Mouse (Mus musculus): ENCODE results near the gene Pax5. TPM values are rescaled to one million over a fixed set of nuclear protein-coding genes. Genes with fewer than 3 reads are reported as not detected.

The Pax5 gene
- total RNA-seq, 2 experiments from 2014 or later: not detected

GRCm38 (mm10) chr4:44706865-44707264 lies 3.4 kb downstream of the Pax5 start:
- intact Hi-C loops (cut with DNase I): no loop called here
- DNase-seq: no peak

DNA sequence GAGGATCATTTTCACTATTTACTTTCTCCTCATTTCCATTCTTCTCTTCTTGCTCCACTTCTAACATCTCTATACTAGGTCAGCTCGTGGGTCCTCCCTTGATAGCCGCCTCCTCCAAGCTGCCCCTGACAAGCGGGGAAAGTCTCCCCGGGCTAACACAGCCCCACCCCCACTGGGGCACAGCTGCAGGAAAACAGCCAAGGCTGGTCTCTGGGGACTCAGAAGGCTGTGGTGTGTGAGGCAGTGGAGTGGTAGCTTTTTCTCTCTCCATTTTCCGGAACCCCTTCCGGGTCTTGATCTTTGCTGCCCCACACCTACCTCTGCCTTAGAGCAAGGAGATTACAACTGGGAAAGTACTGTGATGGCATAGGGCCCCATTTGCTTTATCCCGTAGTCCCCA lies 4.3 kb downstream of the Pax5 start:
- intact Hi-C loops (cut with DNase I): loop anchor here (2.0 kb wide), 1 partner anchor 129 kb away; no protein-coding TSS in a partner anchor
- DNase-seq: no peak

- no peak for DNase-seq
- intact Hi-C loops (cut with DNase I): loop anchor here (2.0 kb wide), 1 partner anchor 128 kb away; no protein-coding TSS in a partner anchor
Measured at GRCm38 (mm10) chr4:44705151-44705550, 5.1 kb downstream of the Pax5 start.

- intact Hi-C loops (cut with DNase I): loop anchor here (2.0 kb wide), 1 partner anchor 128 kb away; no protein-coding TSS in a partner anchor
- DNase-seq: peak; percentile 58 to 60
Measured at GRCm38 (mm10) chr4:44704369-44704745, 5.9 kb downstream of the Pax5 start.

DNA sequence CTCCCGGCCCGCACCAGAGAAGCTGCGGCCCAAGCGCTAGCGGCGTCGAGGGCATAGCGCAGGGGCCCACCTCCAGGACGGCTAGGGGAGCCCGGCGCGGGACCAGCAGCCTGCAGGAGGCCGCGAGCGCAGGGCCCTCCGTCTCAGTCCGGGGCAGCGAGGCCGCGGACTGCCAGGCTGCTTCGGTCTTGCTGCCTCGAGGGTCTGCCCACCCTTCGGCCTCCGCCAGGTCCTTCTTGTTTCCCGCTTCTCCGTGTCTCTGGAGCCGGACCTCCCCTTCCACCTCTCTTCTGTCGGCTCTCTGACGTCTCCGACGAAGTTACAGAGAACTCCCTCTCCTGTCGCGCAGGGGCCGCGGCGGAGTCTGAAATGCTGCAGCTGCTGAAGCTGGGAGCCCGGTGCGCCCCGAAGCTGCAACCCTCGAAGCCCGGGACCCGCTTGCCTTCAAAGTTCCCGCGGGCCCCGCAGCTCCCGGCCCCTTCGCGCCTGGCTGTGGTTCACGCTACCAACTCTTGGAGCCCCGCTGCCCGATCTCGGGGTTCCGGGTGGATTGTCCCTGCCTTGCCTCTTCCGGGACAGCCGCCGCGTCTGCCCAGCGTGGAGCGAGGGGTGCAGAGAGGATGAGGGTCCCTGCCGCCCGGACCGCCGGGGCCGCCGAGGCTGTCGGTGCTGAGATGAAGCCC lies 6.5 kb downstream of the Pax5 start:
- intact Hi-C loops (cut with DNase I): loop anchor here (2.0 kb wide), 1 partner anchor 127 kb away; no protein-coding TSS in a partner anchor
- DNase-seq: no peak

GRCm38 (mm10) chr4:44702891-44703685 lies 7.2 kb downstream of the Pax5 start:
- intact Hi-C loops (cut with DNase I): no loop called here
- no peak for DNase-seq

DNA sequence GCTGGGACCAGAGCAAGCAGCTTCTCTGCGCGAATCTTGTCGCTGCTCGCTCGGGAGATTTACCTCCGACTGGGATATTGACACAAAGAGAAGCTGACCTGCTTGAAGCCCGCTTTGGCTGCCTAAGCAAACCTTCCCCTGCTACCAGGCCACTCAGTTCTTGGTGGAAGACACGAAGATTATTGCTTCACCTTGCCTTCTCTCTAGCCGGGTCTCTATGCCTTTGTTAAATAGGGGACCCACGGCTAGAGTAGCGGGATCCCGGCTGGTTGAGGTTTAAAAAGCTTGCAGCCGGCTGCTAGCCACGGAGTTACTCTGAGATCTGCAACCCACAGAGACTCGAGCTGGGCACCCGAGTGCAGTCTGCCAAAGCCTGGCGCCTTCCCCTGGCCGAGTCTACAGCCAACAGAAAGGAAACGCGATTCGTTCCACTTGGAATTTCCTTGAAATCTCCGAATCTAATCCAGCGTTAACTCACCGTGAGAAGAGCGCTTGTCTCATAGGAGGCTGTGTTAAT lies 8.2 kb downstream of the Pax5 start:
- intact Hi-C loops (cut with DNase I): no loop called here
- DNase-seq: no peak

- intact Hi-C loops (cut with DNase I): no loop called here
- DNase-seq: no peak
Measured at GRCm38 (mm10) chr4:44701513-44701912, 8.8 kb downstream of the Pax5 start.

- DNase-seq: no peak
- intact Hi-C loops (cut with DNase I): no loop called here
Measured at GRCm38 (mm10) chr4:44696676-44697075, 13.6 kb downstream of the Pax5 start.

GRCm38 (mm10) chr4:44694369-44694768 lies 15.9 kb downstream of the Pax5 start:
- intact Hi-C loops (cut with DNase I): no loop called here
- no peak for DNase-seq

DNA sequence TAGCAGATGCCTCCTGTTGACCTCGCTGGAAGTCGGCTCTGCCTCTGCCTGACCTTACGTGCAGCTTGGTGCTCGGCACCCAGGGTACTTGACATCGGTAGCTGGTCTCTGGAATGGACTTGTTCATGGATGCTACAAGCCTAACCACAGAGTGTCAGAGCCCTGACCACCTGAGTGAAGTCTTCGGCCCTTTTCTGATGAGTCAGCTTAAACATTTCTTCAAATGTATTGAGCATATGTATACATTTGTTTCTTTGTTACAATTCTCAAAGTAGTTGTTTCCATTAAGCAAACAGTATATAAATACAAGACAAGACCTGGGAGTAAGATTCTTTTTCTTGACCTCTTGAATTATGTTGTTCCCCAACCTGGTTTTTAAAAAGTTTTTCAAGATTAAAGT lies 24.7 kb downstream of the Pax5 start:
- intact Hi-C loops (cut with DNase I): no loop called here
- DNase-seq: no peak

DNA sequence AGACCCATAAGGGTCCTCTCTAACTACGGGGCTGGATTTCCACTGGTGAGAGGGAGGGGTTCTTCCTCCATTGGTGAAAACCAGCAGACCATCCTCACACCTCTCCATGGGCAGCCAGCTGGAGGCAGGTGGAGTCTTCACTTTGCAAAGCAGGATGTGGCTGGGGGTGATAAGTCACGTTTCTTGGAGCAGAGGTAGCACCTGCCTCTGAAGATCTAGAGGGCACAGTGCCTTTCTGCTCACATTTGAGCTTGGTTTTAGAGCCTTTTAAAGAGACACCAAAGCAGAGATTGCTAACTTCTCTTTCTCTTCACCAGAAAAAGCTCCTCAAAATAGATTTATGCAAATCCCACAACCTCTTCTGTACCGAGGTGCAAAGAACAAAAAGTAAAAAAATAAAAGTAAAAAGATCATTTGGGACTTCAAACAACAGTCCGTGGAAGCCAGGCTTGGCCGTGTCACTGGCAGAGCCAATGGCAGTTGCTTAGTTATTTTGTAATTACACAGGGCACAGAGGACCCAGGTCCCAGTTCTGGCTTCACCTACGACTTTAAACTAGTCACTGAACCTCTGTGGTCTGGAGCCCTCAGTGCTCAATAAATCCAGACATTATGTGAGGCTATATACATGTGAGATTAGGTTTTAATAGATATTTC lies 29.9 kb downstream of the Pax5 start:
- DNase-seq: no peak
- intact Hi-C loops (cut with DNase I): no loop called here

DNA sequence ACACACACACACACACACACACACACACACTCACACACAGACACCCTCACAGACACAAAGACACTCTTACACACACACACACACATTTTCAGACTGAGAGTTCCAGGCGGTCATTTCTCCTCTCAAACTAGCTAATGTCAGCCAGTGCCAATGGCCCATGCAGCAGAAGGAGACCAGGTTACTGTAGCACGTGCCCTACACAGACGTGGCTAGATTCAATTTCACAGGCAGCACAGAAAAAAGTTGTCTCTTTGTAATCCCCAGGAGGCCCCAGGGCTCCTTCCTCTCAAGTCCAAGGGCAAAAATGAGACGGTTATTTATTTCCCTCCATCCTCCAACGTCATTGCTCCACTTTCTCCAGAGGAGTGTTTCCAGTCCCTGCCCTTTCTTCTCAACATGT lies 31.6 kb downstream of the Pax5 start:
- intact Hi-C loops (cut with DNase I): no loop called here
- no peak for DNase-seq

- DNase-seq: no peak
- intact Hi-C loops (cut with DNase I): no loop called here
Measured at GRCm38 (mm10) chr4:44678026-44678425, 32.3 kb downstream of the Pax5 start.

GRCm38 (mm10) chr4:44674973-44675372 lies 35.3 kb downstream of the Pax5 start:
- no peak for DNase-seq
- intact Hi-C loops (cut with DNase I): no loop called here

DNA sequence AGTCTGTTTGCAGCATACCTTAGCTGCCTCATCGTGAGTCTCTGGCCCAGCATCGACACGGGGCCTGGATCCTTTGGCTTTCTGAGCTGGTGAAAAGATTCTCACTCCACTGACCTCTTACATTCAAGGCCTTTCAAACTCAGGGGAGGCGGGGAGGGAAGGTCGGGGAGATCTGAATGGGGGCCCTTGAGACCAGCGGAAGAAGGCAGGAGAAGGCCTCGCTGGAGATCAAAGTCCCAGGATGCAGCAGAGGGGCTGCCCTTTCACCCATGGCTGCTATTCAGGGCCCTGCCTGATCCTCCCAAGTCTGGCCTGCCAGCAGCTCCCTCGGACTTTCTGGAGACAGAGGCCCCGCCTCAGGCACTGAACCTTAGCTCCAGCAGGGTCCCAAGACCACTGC lies 36.6 kb downstream of the Pax5 start:
- intact Hi-C loops (cut with DNase I): no loop called here
- DNase-seq: no peak

DNA sequence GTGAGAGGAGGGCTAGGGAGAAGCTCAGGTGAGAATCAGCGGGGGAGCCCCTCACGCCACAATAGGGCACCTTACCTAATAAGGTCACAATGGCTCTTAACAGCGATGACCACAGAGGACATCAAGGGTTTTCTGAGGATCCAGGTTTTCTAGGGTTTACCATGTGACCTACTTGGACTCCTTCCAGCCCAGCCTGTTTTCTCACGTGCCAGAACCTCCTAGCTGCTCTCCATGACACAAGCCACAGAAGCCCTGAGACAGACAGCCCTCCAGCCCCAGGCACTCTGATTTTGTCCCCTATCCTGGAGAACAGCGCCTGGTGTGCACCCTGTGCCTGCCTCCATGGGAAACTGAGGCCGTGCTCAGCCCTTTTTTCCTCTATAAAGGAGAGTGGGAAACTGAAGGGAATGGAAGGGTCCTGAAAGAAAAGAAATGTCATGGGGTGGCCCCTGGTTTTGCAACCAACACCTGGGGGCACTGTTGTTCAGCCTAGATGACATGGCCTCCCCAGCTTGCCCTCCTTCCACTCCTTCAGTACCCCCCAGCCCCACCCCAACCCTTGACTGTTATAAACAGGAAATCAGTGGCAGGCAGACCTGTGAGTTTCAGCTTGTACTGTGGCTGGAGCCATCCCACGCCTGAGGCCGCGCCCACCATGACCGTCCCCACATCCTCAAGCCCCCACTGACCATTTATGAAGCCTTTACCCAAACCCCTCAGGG lies 37.9 kb downstream of the Pax5 start:
- intact Hi-C loops (cut with DNase I): no loop called here
- DNase-seq: no peak

GRCm38 (mm10) chr4:44671486-44671885 lies 38.8 kb downstream of the Pax5 start:
- intact Hi-C loops (cut with DNase I): no loop called here

DNA sequence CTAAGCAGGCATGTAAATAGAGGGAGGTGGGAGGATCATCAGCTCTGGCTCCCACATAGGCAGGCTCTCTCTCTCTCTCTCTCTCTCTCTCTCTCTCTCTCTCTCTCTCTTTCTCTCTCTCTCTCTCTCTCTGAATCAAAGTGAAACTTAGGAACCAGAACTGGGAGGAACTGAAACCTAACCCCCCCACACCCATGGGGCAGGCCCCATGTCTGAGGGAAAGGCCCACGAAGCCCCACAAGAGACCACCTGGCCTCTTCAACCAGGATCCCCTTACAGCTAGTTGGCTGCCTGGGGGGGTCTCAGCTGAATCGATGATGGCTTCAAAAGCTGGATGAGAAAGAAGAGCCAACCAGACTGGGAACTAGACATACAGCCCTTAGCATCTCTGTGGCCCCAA lies 39.3 kb downstream of the Pax5 start:
- intact Hi-C loops (cut with DNase I): no loop called here

More at GRCm38 (mm10) chr4:44671486-44671885, 38.8 kb downstream of the Pax5 start:
- no peak for DNase-seq

DNA sequence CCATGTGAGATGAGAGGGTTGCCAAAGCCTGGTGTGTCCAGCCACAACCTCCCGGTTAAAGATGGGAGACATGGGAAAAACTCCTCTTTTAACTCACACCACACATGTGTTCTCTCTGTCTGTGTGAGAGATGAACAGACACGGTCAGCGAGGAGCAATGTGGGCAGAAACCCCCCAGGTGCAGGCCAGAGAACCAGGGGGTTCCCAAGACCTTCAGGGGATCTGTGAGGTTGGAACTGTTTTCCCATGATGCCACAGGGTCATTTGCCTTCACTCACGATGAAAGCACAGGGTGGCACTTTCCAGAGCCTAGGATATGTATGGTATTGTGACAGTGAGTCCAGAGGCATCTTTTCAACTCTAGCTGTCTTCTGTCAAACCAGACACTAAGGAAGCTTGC lies 39.9 kb downstream of the Pax5 start:
- intact Hi-C loops (cut with DNase I): no loop called here

More for the DNA sequence above, 39.3 kb downstream of the Pax5 start:
- DNase-seq: no peak

More for the DNA sequence above, 39.9 kb downstream of the Pax5 start:
- DNase-seq: no peak

All from gastrocnemius, postnatal 36 days (tissue).